Mouse (Mus musculus): Measurements from ENCODE around the gene Hsdl2. TPM values are rescaled to one million over a fixed set of nuclear protein-coding genes. Genes with fewer than 3 reads are reported as not detected.
A peak's percentile ranks its signal among the peaks of the same experiment; 100 is the strongest.

Hsdl2 gene
- polyA plus RNA-seq, 1 experiment from 2014 or later, result 31.8 TPM

- Histone ChIP-seq H3K9me3 (replicated peaks; ENCODE audit: control insufficient read depth, low read length) (no peaks in the 10 kb centered on the region), H3K27me3 (ENCODE audit: control insufficient read depth, insufficient read depth, low read length) (no peaks in the 10 kb centered on the region), H3K4me1 (ENCODE audit: control insufficient read depth, insufficient read depth, low read length) (peaks cover 12% of the 10 kb centered on the region), H3K4me3 (replicated peaks; ENCODE audit: low read length) (no peak overlapping the region), H3K36me3 (ENCODE audit: control insufficient read depth, insufficient read depth, low read length) (no peaks in the 10 kb centered on the region), H3K4me2 (ENCODE audit: low read depth, low read length) (no peak overlapping the region), H3K9ac (ENCODE audit: low read length) (no peak overlapping the region), H3K27ac (ENCODE audit: low read length) (no peak overlapping the region)
- no peak for ATAC-seq (ENCODE audit: insufficient read depth, low FRiP score)
- 55% methylated on average over 9 of the region's 9 CpGs for WGBS
Observed at GRCm38 (mm10) chr4:59630122-59630521, 48.8 kb downstream of the Hsdl2 start.

GRCm38 (mm10) chr4:59634532-59634931 lies 53.2 kb downstream of the Hsdl2 start:
- ATAC-seq (ENCODE audit: insufficient read depth, low FRiP score), result no peak
- Histone ChIP-seq H3K27ac (ENCODE audit: low read length) (no peak overlapping the region), H3K4me1 (ENCODE audit: control insufficient read depth, insufficient read depth, low read length) (peaks cover 5% of the 10 kb centered on the region), H3K9me3 (replicated peaks; ENCODE audit: control insufficient read depth, low read length) (no peaks in the 10 kb centered on the region), H3K4me2 (ENCODE audit: low read depth, low read length) (no peak overlapping the region), H3K4me3 (replicated peaks; ENCODE audit: low read length) (no peak overlapping the region), H3K36me3 (ENCODE audit: control insufficient read depth, insufficient read depth, low read length) (no peaks in the 10 kb centered on the region), H3K27me3 (ENCODE audit: control insufficient read depth, insufficient read depth, low read length) (no peaks in the 10 kb centered on the region), H3K9ac (ENCODE audit: low read length) (no peak overlapping the region)
- 73% methylated on average over 1 of the region's 1 CpGs for WGBS

- Histone ChIP-seq H3K9me3 (replicated peaks; ENCODE audit: control insufficient read depth, low read length) (no peaks in the 10 kb centered on the region), H3K36me3 (ENCODE audit: control insufficient read depth, insufficient read depth, low read length) (no peaks in the 10 kb centered on the region), H3K4me2 (ENCODE audit: low read depth, low read length) (no peak overlapping the region), H3K27me3 (ENCODE audit: control insufficient read depth, insufficient read depth, low read length) (no peaks in the 10 kb centered on the region), H3K27ac (ENCODE audit: low read length) (no peak overlapping the region), H3K4me1 (ENCODE audit: control insufficient read depth, insufficient read depth, low read length) (peaks cover 15% of the 10 kb centered on the region), H3K4me3 (replicated peaks; ENCODE audit: low read length) (no peak overlapping the region), H3K9ac (ENCODE audit: low read length) (no peak overlapping the region)
- ATAC-seq (ENCODE audit: insufficient read depth, low FRiP score), result no peak
Observed at GRCm38 (mm10) chr4:59639163-59639562, 57.8 kb downstream of the Hsdl2 start.

GRCm38 (mm10) chr4:59640720-59641119 lies 59.4 kb downstream of the Hsdl2 start:
- H3K36me3 ChIP-seq (ENCODE audit: control insufficient read depth, insufficient read depth, low read length), result no peaks in the 10 kb centered on the region
- no peak overlapping the region for H3K4me3 ChIP-seq (replicated peaks; ENCODE audit: low read length)
- H3K4me2 ChIP-seq (ENCODE audit: low read depth, low read length), result no peak overlapping the region
- H3K27me3 ChIP-seq (ENCODE audit: control insufficient read depth, insufficient read depth, low read length), result no peaks in the 10 kb centered on the region
- H3K9me3 ChIP-seq (replicated peaks; ENCODE audit: control insufficient read depth, low read length), result no peaks in the 10 kb centered on the region
- WGBS, result 73% methylated on average over 2 of the region's 2 CpGs
- no peak for ATAC-seq (ENCODE audit: insufficient read depth, low FRiP score)
- peaks cover 15% of the 10 kb centered on the region for H3K4me1 ChIP-seq (ENCODE audit: control insufficient read depth, insufficient read depth, low read length)
- H3K27ac ChIP-seq (ENCODE audit: low read length), result peak overlapping the region; percentile 18; the same call in 1 of the 2 replicates
- H3K9ac ChIP-seq (ENCODE audit: low read length), result no peak overlapping the region

GRCm38 (mm10) chr4:59642039-59642438 lies 60.7 kb downstream of the Hsdl2 start:
- 78% methylated on average over 3 of the region's 3 CpGs for WGBS
- Histone ChIP-seq H3K4me2 (ENCODE audit: low read depth, low read length) (no peak overlapping the region), H3K4me3 (replicated peaks; ENCODE audit: low read length) (no peak overlapping the region), H3K9me3 (replicated peaks; ENCODE audit: control insufficient read depth, low read length) (no peaks in the 10 kb centered on the region), H3K9ac (ENCODE audit: low read length) (no peak overlapping the region), H3K36me3 (ENCODE audit: control insufficient read depth, insufficient read depth, low read length) (no peaks in the 10 kb centered on the region), H3K4me1 (ENCODE audit: control insufficient read depth, insufficient read depth, low read length) (peaks cover 15% of the 10 kb centered on the region), H3K27me3 (ENCODE audit: control insufficient read depth, insufficient read depth, low read length) (no peaks in the 10 kb centered on the region), H3K27ac (ENCODE audit: low read length) (no peak overlapping the region)
- no peak for ATAC-seq (ENCODE audit: insufficient read depth, low FRiP score)

GRCm38 (mm10) chr4:59642657-59643056 lies 61.3 kb downstream of the Hsdl2 start:
- no peak overlapping the region for H3K4me2 ChIP-seq (ENCODE audit: low read depth, low read length)
- no peak overlapping the region for H3K27ac ChIP-seq (ENCODE audit: low read length)
- no peak overlapping the region for H3K9ac ChIP-seq (ENCODE audit: low read length)
- no peaks in the 10 kb centered on the region for H3K36me3 ChIP-seq (ENCODE audit: control insufficient read depth, insufficient read depth, low read length)
- peaks cover 15% of the 10 kb centered on the region for H3K4me1 ChIP-seq (ENCODE audit: control insufficient read depth, insufficient read depth, low read length)
- no peak for ATAC-seq (ENCODE audit: insufficient read depth, low FRiP score)
- no peaks in the 10 kb centered on the region for H3K27me3 ChIP-seq (ENCODE audit: control insufficient read depth, insufficient read depth, low read length)
- 72% methylated on average over 2 of the region's 2 CpGs for WGBS
- no peak overlapping the region for H3K4me3 ChIP-seq (replicated peaks; ENCODE audit: low read length)
- H3K9me3 ChIP-seq (replicated peaks; ENCODE audit: control insufficient read depth, low read length), result no peaks in the 10 kb centered on the region

- Histone ChIP-seq H3K4me3 (replicated peaks; ENCODE audit: low read length) (no peak overlapping the region), H3K36me3 (ENCODE audit: control insufficient read depth, insufficient read depth, low read length) (no peaks in the 10 kb centered on the region), H3K27me3 (ENCODE audit: control insufficient read depth, insufficient read depth, low read length) (no peaks in the 10 kb centered on the region), H3K4me1 (ENCODE audit: control insufficient read depth, insufficient read depth, low read length) (peaks cover 12% of the 10 kb centered on the region), H3K9me3 (replicated peaks; ENCODE audit: control insufficient read depth, low read length) (no peaks in the 10 kb centered on the region), H3K27ac (ENCODE audit: low read length) (no peak overlapping the region), H3K4me2 (ENCODE audit: low read depth, low read length) (no peak overlapping the region), H3K9ac (ENCODE audit: low read length) (no peak overlapping the region)
- WGBS, result 75% methylated on average over 3 of the region's 3 CpGs
- ATAC-seq (ENCODE audit: insufficient read depth, low FRiP score), result no peak
Observed at GRCm38 (mm10) chr4:59644431-59644830, 63.1 kb downstream of the Hsdl2 start.

- Histone ChIP-seq H3K36me3 (ENCODE audit: control insufficient read depth, insufficient read depth, low read length) (no peaks in the 10 kb centered on the region), H3K9ac (ENCODE audit: low read length) (no peak overlapping the region), H3K4me2 (ENCODE audit: low read depth, low read length) (no peak overlapping the region), H3K4me1 (ENCODE audit: control insufficient read depth, insufficient read depth, low read length) (peaks cover 12% of the 10 kb centered on the region), H3K27ac (ENCODE audit: low read length) (no peak overlapping the region), H3K9me3 (replicated peaks; ENCODE audit: control insufficient read depth, low read length) (no peaks in the 10 kb centered on the region), H3K27me3 (ENCODE audit: control insufficient read depth, insufficient read depth, low read length) (no peaks in the 10 kb centered on the region), H3K4me3 (replicated peaks; ENCODE audit: low read length) (no peak overlapping the region)
- ATAC-seq (ENCODE audit: insufficient read depth, low FRiP score), result no peak
- WGBS, result 91% methylated on average over 4 of the region's 4 CpGs
Observed at GRCm38 (mm10) chr4:59644992-59645391, 63.6 kb downstream of the Hsdl2 start.

- Histone ChIP-seq H3K4me3 (replicated peaks; ENCODE audit: low read length) (no peak overlapping the region), H3K27me3 (ENCODE audit: control insufficient read depth, insufficient read depth, low read length) (no peaks in the 10 kb centered on the region), H3K4me2 (ENCODE audit: low read depth, low read length) (no peak overlapping the region), H3K36me3 (ENCODE audit: control insufficient read depth, insufficient read depth, low read length) (no peaks in the 10 kb centered on the region), H3K9ac (ENCODE audit: low read length) (no peak overlapping the region), H3K4me1 (ENCODE audit: control insufficient read depth, insufficient read depth, low read length) (peaks cover 12% of the 10 kb centered on the region), H3K9me3 (replicated peaks; ENCODE audit: control insufficient read depth, low read length) (no peaks in the 10 kb centered on the region), H3K27ac (ENCODE audit: low read length) (no peak overlapping the region)
- no peak for ATAC-seq (ENCODE audit: insufficient read depth, low FRiP score)
- 93% methylated on average over 2 of the region's 2 CpGs for WGBS
Observed at GRCm38 (mm10) chr4:59645610-59646009, 64.2 kb downstream of the Hsdl2 start.
